In the genomic region with DNA sequence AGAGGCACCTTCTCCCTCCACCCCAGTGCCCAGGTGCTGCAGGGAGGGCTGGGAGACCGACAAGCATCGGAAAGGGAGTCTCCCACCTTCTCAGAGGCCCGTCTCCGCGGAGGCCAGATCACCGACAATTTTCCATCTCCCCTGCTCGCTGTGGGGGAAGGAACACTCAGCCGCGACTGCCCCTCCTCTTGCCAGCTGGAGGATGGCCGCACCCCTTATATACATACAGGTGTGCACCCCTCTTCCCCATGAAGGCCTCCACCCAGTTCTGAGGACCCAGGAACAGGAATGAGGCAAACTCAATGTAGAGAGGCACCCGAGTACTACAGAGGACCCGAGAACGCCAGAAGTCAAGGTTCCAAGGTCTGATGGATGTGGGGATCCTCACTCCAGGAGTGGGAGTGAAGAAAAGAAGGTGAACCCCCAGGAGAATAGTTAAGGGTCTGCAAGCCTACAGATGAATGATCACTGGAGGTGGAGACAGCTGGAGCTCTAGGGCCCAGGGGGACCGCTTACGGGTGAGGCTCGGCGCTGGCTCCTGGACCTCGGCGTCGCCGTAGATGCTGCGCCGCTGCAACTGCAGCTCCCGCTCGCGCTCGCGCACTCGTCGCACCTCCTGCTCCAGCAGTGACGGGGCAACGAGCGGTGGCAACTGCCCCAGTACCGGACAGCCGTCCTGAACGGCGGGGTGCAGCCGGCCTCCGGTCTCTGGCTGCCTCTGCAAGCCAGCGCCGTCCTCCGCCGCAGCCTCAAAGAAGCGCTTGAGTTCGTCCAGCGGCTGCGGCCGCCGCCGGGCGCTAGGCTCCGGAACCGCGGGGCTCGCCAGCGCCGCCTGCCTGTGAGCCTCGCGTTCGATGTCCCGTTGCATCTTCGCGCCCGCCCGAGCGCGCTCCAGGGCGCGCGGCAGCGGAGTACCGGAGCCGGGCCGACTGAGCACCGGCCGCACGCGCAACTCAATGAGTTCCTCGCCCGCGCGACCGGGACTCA, we compare ENCODE assay signal across 8 mouse cellular contexts. TPM values are rescaled to one million over a fixed set of nuclear protein-coding genes. Genes with fewer than 3 reads are reported as not detected.
DNase-seq lines count a peak whose midpoint lies in the region; ATAC-seq and TF ChIP-seq lines count a peak whose summit lies in the region.

No protein-coding gene starts in this region.

- peak overlapping the region; percentile 95 for H3K4me2 ChIP-seq in limb, embryonic 14.5 days (replicated peaks; ENCODE audit: low read depth, low read length, severe bottlenecking)
- peak overlapping the region; percentile 96 for H3K4me2 ChIP-seq in midbrain, embryonic 13.5 days (replicated peaks)

- H3K27ac ChIP-seq in limb, embryonic 14.5 days (replicated peaks; ENCODE audit: low read depth, low read length) = no peak overlapping the region
- H3K27ac ChIP-seq in midbrain, embryonic 13.5 days = no peak overlapping the region

- H3K9me3 ChIP-seq in limb, embryonic 14.5 days (ENCODE audit: control insufficient read depth, low read length) = no peaks in the 10 kb centered on the region
- H3K9me3 ChIP-seq in midbrain, embryonic 13.5 days = no peaks in the 10 kb centered on the region

- H3K4me1 ChIP-seq in limb, embryonic 14.5 days (ENCODE audit: control insufficient read depth, insufficient read depth, low read length) = peaks cover 23% of the 10 kb centered on the region
- H3K4me1 ChIP-seq in midbrain, embryonic 13.5 days (replicated peaks) = peaks cover 27% of the 10 kb centered on the region

- H3K4me3 ChIP-seq in limb, embryonic 14.5 days (replicated peaks; ENCODE audit: low read length) = peak overlapping the region; percentile 57
- H3K4me3 ChIP-seq in midbrain, embryonic 13.5 days (replicated peaks) = peak overlapping the region; percentile 51

- intact Hi-C loops in gastrocnemius, postnatal 14 days (cut with DNase I; ENCODE audit: low total_unique reads) = no loop called here

- peak overlapping the region; percentile 49 for H3K9ac ChIP-seq in limb, embryonic 14.5 days (ENCODE audit: low read depth, low read length, severe bottlenecking)
- peak overlapping the region; percentile 57 for H3K9ac ChIP-seq in midbrain, embryonic 13.5 days (replicated peaks)

- no peak for TF ChIP-seq POLR2A in limb, embryonic 14.5 days (IDR thresholded peaks at IDR 0.05; ENCODE audit: borderline replicate concordance, extremely low read depth, insufficient read depth, insufficient read length)

- no peaks in the 10 kb centered on the region for H3K36me3 ChIP-seq in limb, embryonic 14.5 days (ENCODE audit: control insufficient read depth, insufficient read depth, low read length)
- no peaks in the 10 kb centered on the region for H3K36me3 ChIP-seq in midbrain, embryonic 13.5 days

- ATAC-seq in limb, embryonic 14.5 days (ENCODE audit: low FRiP score, low read depth) = peak; percentile 54
- ATAC-seq in midbrain, embryonic 13.5 days = peak; percentile 60

- WGBS in limb, embryonic 14.5 days = 2% methylated on average over 59 of the region's 83 CpGs
- 2% methylated on average over 81 of the region's 83 CpGs for WGBS in midbrain, embryonic 13.5 days

- peak; percentile 79 to 93 for DNase-seq in adrenal gland, adult (ENCODE audit: inconsistent age in 2 of 2, low spot score in 1 of 2)
- DNase-seq in adrenal gland, adult 8-10 months = no peak
- peak; percentile 81 to 82 for DNase-seq in cerebellum, postnatal 14 days
- DNase-seq in gastrocnemius, postnatal 14 days = peak; percentile 78
- DNase-seq in induced T-regulatory cell, adult 2 months (ENCODE audit: low read depth) = peak; percentile 87
- peak; percentile 68 for DNase-seq in limb, embryonic 14.5 days (ENCODE audit: low spot score)
- DNase-seq in spleen, postnatal 14 days (ENCODE audit: low spot score in 2 of 2) = peak; percentile 48 to 63

- peaks cover 40% of the 10 kb centered on the region for H3K27me3 ChIP-seq in limb, embryonic 14.5 days (ENCODE audit: control insufficient read depth, insufficient read depth, low read length)
- H3K27me3 ChIP-seq in midbrain, embryonic 13.5 days = peaks cover 49% of the 10 kb centered on the region

RNA-seq across cellular contexts. Expression of a gene that starts 1.1 kb away (rescaled TPM):
- under 1 TPM in 2 of 4 experiments, not detected in 2; 0.62 to 0.77 TPM for total RNA-seq in adrenal gland, adult 8-10 months (2022)
- total RNA-seq in gastrocnemius, postnatal 14 days (2021) = 1 to 10 TPM; 2.9 to 4.2 TPM
- 0.35 and 1.1 TPM in 2 replicates for polyA plus RNA-seq in limb, embryonic 14.5 days (2012; rRNA removed)
- 0.44 and 2.0 TPM in 2 replicates for polyA plus RNA-seq in limb, embryonic 14.5 days (2014; fragmentation: Nextera tagmentation; extraction: Ambion mirVana)
- 0.19 TPM in 1 of 2 replicates, not detected in the other for polyA plus RNA-seq in midbrain, embryonic 13.5 days (2015; fragmentation: Nextera tagmentation; extraction: Ambion mirVana)

RNA-seq across cellular contexts. Expression of a gene that starts 9.6 kb away (rescaled TPM):
- under 1 TPM in 2 of 4 experiments, not detected in 2; 0.49 TPM for total RNA-seq in adrenal gland, adult 8-10 months (2022)
- total RNA-seq in gastrocnemius, postnatal 14 days (2021) = not detected
- 0.72 and 0.73 TPM in 2 replicates for polyA plus RNA-seq in limb, embryonic 14.5 days (2012; rRNA removed)
- polyA plus RNA-seq in limb, embryonic 14.5 days (2014; fragmentation: Nextera tagmentation; extraction: Ambion mirVana) = 1.6 and 2.3 TPM in 2 replicates
- polyA plus RNA-seq in midbrain, embryonic 13.5 days (2015; fragmentation: Nextera tagmentation; extraction: Ambion mirVana) = 0.26 and 0.89 TPM in 2 replicates

RNA-seq across cellular contexts. Expression of a gene that starts 10.4 kb away (rescaled TPM):
- total RNA-seq in adrenal gland, adult 8-10 months (2022) = 1 to 10 TPM in 3 of 4 experiments, under 1 TPM in 1; 0.70 to 3.9 (median 2.3) TPM
- total RNA-seq in gastrocnemius, postnatal 14 days (2021) = under 1 TPM; 0.25 to 0.51 TPM
- polyA plus RNA-seq in limb, embryonic 14.5 days (2012; rRNA removed) = 4.5 and 8.6 TPM in 2 replicates
- 3.0 and 4.6 TPM in 2 replicates for polyA plus RNA-seq in limb, embryonic 14.5 days (2014; fragmentation: Nextera tagmentation; extraction: Ambion mirVana)
- polyA plus RNA-seq in midbrain, embryonic 13.5 days (2015; fragmentation: Nextera tagmentation; extraction: Ambion mirVana) = 2.0 and 3.4 TPM in 2 replicates

RNA-seq across cellular contexts. Expression of a gene that starts 13.4 kb away (rescaled TPM):
- 10 to 100 TPM; 27.4 to 44.2 (median 34.9) TPM for total RNA-seq in adrenal gland, adult 8-10 months (2022)
- 10 to 100 TPM; 17.8 to 22.1 TPM for total RNA-seq in gastrocnemius, postnatal 14 days (2021)
- 99.8 and 111 TPM in 2 replicates for polyA plus RNA-seq in limb, embryonic 14.5 days (2012; rRNA removed)
- polyA plus RNA-seq in limb, embryonic 14.5 days (2014; fragmentation: Nextera tagmentation; extraction: Ambion mirVana) = 17.2 and 17.4 TPM in 2 replicates
- polyA plus RNA-seq in midbrain, embryonic 13.5 days (2015; fragmentation: Nextera tagmentation; extraction: Ambion mirVana) = 7.7 and 8.7 TPM in 2 replicates

RNA-seq across cellular contexts. Expression of a gene that starts 31.5 kb away (rescaled TPM):
- total RNA-seq in adrenal gland, adult 8-10 months (2022) = 1 to 10 TPM; 1.9 to 3.1 (median 2.8) TPM
- 1 to 10 TPM in 1 of 2 experiments, under 1 TPM in 1; 0.84 to 1.1 TPM for total RNA-seq in gastrocnemius, postnatal 14 days (2021)
- 2.1 and 2.3 TPM in 2 replicates for polyA plus RNA-seq in limb, embryonic 14.5 days (2012; rRNA removed)
- 0.78 and 0.79 TPM in 2 replicates for polyA plus RNA-seq in limb, embryonic 14.5 days (2014; fragmentation: Nextera tagmentation; extraction: Ambion mirVana)
- polyA plus RNA-seq in midbrain, embryonic 13.5 days (2015; fragmentation: Nextera tagmentation; extraction: Ambion mirVana) = 0.23 and 0.26 TPM in 2 replicates
